Mouse (Mus musculus) frontal cortex, adult 2 months (tissue): ENCODE data around the gene Nipal1. TPM values are rescaled to one million over a fixed set of nuclear protein-coding genes. Genes with fewer than 3 reads are reported as not detected.

Source experiments
- DNase-seq, 2 experiments: peaks; one replicate each; pipeline ENCODE4 v3.0.0; 2022; ENCODE audit warnings: low spot score in 1 of 2; ENCODE audit errors: extremely low spot score in 1 of 2
- polyA plus RNA-seq: library from polyadenylated mRNA; depleted of rRNA; stranded (reverse); fragments of >200 nt; gene quantifications from 2 replicates; pipeline ENCODE4 v1.2.3, GENCODE M21; 2012

Nipal1 gene
- polyA plus RNA-seq, 1 experiment, result 0.02 TPM

GRCm38 (mm10) chr5:72664854-72665253, 17.3 kb downstream of the Nipal1 start:
- DNase-seq, result no peak

GRCm38 (mm10) chr5:72665281-72665680, 17.7 kb downstream of the Nipal1 start:
- DNase-seq, result peak in 1 of 2 experiments; percentile 68

GRCm38 (mm10) chr5:72666428-72666827, 18.8 kb downstream of the Nipal1 start:
- no peak for DNase-seq

GRCm38 (mm10) chr5:72668351-72668750, 20.8 kb downstream of the Nipal1 start:
- no peak for DNase-seq

- no peak for DNase-seq
Measured at GRCm38 (mm10) chr5:72671017-72671699, 23.6 kb downstream of the Nipal1 start.

- no peak for DNase-seq
Measured at GRCm38 (mm10) chr5:72674994-72675542, 27.5 kb downstream of the Nipal1 start.

- no peak for DNase-seq
Measured at GRCm38 (mm10) chr5:72681451-72681850, 33.9 kb downstream of the Nipal1 start.

GRCm38 (mm10) chr5:72689556-72689955, 42.0 kb downstream of the Nipal1 start:
- DNase-seq, result no peak

GRCm38 (mm10) chr5:72690516-72690915, 42.9 kb downstream of the Nipal1 start:
- no peak for DNase-seq

GRCm38 (mm10) chr5:72694684-72695083, 47.1 kb downstream of the Nipal1 start:
- no peak for DNase-seq

- peak; percentile 11 to 42 for DNase-seq
Measured at GRCm38 (mm10) chr5:72696491-72696890, 48.9 kb downstream of the Nipal1 start.

GRCm38 (mm10) chr5:72698343-72698742, 50.7 kb downstream of the Nipal1 start:
- no peak for DNase-seq

GRCm38 (mm10) chr5:72698818-72699499, 51.4 kb downstream of the Nipal1 start:
- peak in 1 of 2 experiments; percentile 32 for DNase-seq

GRCm38 (mm10) chr5:72699500-72699818, 51.9 kb downstream of the Nipal1 start:
- DNase-seq, result no peak

GRCm38 (mm10) chr5:72702202-72702601, 54.6 kb downstream of the Nipal1 start:
- no peak for DNase-seq

- DNase-seq, result no peak
Measured at GRCm38 (mm10) chr5:72706095-72706494, 58.5 kb downstream of the Nipal1 start.

- no peak for DNase-seq
Measured at GRCm38 (mm10) chr5:72706722-72707121, 59.1 kb downstream of the Nipal1 start.

- DNase-seq, result no peak
Measured at GRCm38 (mm10) chr5:72709451-72709850, 61.9 kb downstream of the Nipal1 start.

GRCm38 (mm10) chr5:72709976-72710375, 62.4 kb downstream of the Nipal1 start:
- no peak for DNase-seq

GRCm38 (mm10) chr5:72710572-72711278, 63.1 kb downstream of the Nipal1 start:
- peak; percentile 33 to 89 for DNase-seq

GRCm38 (mm10) chr5:72720587-72720986, 73.0 kb downstream of the Nipal1 start:
- no peak for DNase-seq
